Mouse (Mus musculus) ES-E14 (cell line): ENCODE measurements around the gene Gm38655.

ENCODE experiments used
- CHD2 ChIP-seq: IDR thresholded peaks from 2 replicates; pipeline ENCODE4 v1.6.1; 2014; ENCODE audit warnings: mild to moderate bottlenecking, low read depth, low read length, inconsistent platforms
- HCFC1 ChIP-seq: IDR thresholded peaks from 2 replicates; pipeline ENCODE4 v1.6.1; 2012; ENCODE audit warnings: low read length, inconsistent platforms, borderline replicate concordance; ENCODE audit not compliant: insufficient read depth
- MAFK ChIP-seq: IDR thresholded peaks from 2 replicates; pipeline ENCODE4 v1.6.1; 2014; ENCODE audit warnings: mild to moderate bottlenecking, low read depth, low read length, inconsistent platforms; ENCODE audit not compliant: insufficient read depth
- ZC3H11A ChIP-seq: IDR thresholded peaks from 2 replicates; pipeline ENCODE4 v1.6.1; 2012; ENCODE audit warnings: low read depth, mild to moderate bottlenecking, inconsistent platforms, low read length, borderline replicate concordance
- ZNF384 ChIP-seq: IDR thresholded peaks from 2 replicates; pipeline ENCODE4 v1.6.1; 2012; ENCODE audit warnings: low read depth, low read length, inconsistent platforms

GRCm38 (mm10) chr17:25135622-25136021, 39.6 kb downstream of the Gm38655 start:
- TF ChIP-seq ZC3H11A (no peak), CHD2 (no peak), ZNF384 (no peak), MAFK (no peak), HCFC1 (no peak)
